Mouse (Mus musculus): ENCODE data around the gene Polr1e. TPM values are rescaled to one million over a fixed set of nuclear protein-coding genes. Genes with fewer than 3 reads are reported as not detected.

Gene Polr1e
- total and polyA plus RNA-seq, 3 experiments = 37.2 to 87.7 (median 78.6) TPM

DNA sequence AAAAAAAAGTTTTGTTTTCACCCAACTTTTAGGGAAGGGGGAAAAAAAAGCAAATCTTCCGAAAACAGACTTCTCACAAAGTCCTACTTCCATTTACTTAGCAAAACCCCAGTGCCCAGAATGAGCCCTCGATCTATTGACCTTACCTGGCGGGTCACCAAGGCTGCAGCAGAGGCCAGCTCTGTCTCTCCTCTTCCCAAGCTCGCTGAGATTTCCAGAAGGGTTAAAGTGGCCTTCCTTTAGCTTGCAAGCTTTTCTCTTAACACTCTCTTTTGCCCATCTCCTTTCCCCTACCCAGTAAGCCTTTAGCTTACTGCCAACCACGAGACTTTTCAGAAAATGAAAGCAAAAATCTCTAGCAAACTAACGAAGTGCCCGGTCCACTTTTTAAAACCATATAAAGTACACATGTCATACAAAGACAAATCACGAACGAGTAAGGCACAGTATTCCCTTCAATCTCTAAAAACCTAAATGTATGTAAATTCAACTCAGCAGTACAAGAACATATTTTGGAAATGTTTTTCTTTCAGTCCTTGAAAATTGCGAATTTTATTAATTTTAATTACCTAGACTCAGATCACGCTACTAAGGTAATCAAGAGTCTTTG lies 7.5 kb upstream of the Polr1e start:
- dilution Hi-C loops (cut with MboI; ENCODE audit: extremely low pct_ligation_motif_present, extremely low pct_unique_long_range_greater_than_20kb, low sequenced_read_pairs) = no loop called here
- DNase-seq (ENCODE audit: extremely low read depth) = no peak
- no peak overlapping the region for H3K27ac ChIP-seq (ENCODE audit: insufficient read depth, low read depth)

DNA sequence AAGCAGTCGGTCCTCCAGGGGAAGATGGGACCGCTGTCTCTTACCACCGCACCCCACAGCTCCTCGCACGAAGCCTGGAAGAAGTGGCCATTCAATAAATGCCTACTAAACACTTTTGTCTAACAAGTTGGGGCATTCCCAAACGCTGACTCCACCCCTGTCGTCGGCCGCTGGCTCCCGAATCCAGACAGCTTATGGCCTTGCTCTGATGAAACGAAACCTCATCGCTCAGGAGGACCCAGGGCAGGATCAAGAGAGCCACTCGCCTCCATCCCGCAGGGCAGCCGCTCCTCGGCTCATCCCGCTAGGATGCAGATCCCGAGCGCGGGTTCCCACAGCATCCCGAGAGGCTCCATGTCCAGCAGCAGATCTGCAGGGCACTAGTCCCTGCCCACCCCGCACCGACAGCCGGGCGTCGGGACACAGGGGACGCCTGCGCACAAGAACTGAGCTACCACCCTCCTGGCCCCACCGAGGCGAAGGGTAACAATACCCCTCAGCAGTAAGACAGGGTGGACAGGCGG lies 6.7 kb upstream of the Polr1e start:
- Histone ChIP-seq H3K9me3 (replicated peaks; ENCODE audit: low read length) (no peaks in the 10 kb centered on the region), H3K27ac (ENCODE audit: insufficient read depth, low read depth) (peak overlapping the region; percentile 76), H3K27me3 (replicated peaks) (no peaks in the 10 kb centered on the region), H3K4me3 (replicated peaks in 1 of 3; ENCODE audit: low read depth in 2 of 3, low read length in 2 of 3, poor library complexity in 1 of 3) (peak overlapping the region; percentile 66 to 95 (median 82)), H3K36me3 (replicated peaks in 1 of 2; ENCODE audit: control insufficient read depth in 1 of 2, insufficient read depth in 1 of 2, low read length in 1 of 2) (peaks cover 0 to 2% of the 10 kb centered on the region in 2 experiments), H3K4me1 (ENCODE audit: control insufficient read depth in 1 of 2, insufficient read depth in 2 of 2) (peaks cover 6 to 23% of the 10 kb centered on the region in 2 experiments), H3K79me2 (replicated peaks; ENCODE audit: control insufficient read depth, extremely low read depth, insufficient read depth, poor library complexity, severe bottlenecking) (peaks cover 9% of the 10 kb centered on the region), H3K4me2 (ENCODE audit: insufficient read depth, low read depth, poor library complexity, severe bottlenecking) (peak overlapping the region; percentile 42; the same call in 1 of the 2 replicates), H3K9ac (ENCODE audit: insufficient read depth, low read depth) (peak overlapping the region; percentile 51)
- peak; percentile 78 for DNase-seq (ENCODE audit: extremely low read depth)
- dilution Hi-C loops (cut with MboI; ENCODE audit: extremely low pct_ligation_motif_present, extremely low pct_unique_long_range_greater_than_20kb, low sequenced_read_pairs) (no loop called here), in situ Hi-C loops (cut with MboI; ENCODE audit: low pct_ligation_motif_present, low pct_unique_long_range_greater_than_20kb, low sequenced_read_pairs) (no loop called here)
- TF ChIP-seq NELFE (IDR thresholded peaks at IDR 0.05; ENCODE audit: low read depth, low read length) = peak; percentile 67
- peak; percentile 84 for TF ChIP-seq SIN3A (IDR thresholded peaks at IDR 0.05; ENCODE audit: low read length)
- peak; percentile 54 for TF ChIP-seq TCF12 (IDR thresholded peaks at IDR 0.05; ENCODE audit: low read depth, low read length)
- TF ChIP-seq UBTF (IDR thresholded peaks at IDR 0.05; ENCODE audit: low read depth, low read length) = no peak
- no peak for TF ChIP-seq ZKSCAN1 (IDR thresholded peaks at IDR 0.05; ENCODE audit: borderline replicate concordance, low read depth, low read length)
- TF ChIP-seq MAFK (IDR thresholded peaks at IDR 0.05; ENCODE audit: insufficient replicate concordance, low read length) = peak; percentile 89
- 0 out of 2 replicates have a peak, but pooled peaks have one; percentile 23 for TF ChIP-seq RCOR1 (conservative IDR thresholded peaks at IDR 0.05; ENCODE audit: low read depth, low read length)
- TF ChIP-seq ZC3H11A (IDR thresholded peaks at IDR 0.05; ENCODE audit: low read depth, low read length) = no peak
- peak; percentile 38; the same call in 1 of the 2 replicates for TF ChIP-seq EP300 (IDR thresholded peaks at IDR 0.05; ENCODE audit: low read length)
- TF ChIP-seq PAX5 (IDR thresholded peaks at IDR 0.05; ENCODE audit: low read length) = no peak
- no peak for TF ChIP-seq BHLHE40 (IDR thresholded peaks at IDR 0.05; ENCODE audit: low read depth, low read length)
- peak; percentile 34; the same call in 1 of the 2 replicates for TF ChIP-seq POLR2AphosphoS2 (IDR thresholded peaks at IDR 0.05; ENCODE audit: low read depth, low read length)
- TF ChIP-seq MAZ (IDR thresholded peaks at IDR 0.05; ENCODE audit: low read depth, low read length) = no peak
- TF ChIP-seq JUND (conservative IDR thresholded peaks at IDR 0.05; ENCODE audit: low read depth, low read length) = no peak
- TF ChIP-seq GABPA (IDR thresholded peaks at IDR 0.05; ENCODE audit: insufficient replicate concordance, low read depth, low read length) = no peak
- TF ChIP-seq MYC (IDR thresholded peaks at IDR 0.05; ENCODE audit: low read depth, low read length) = 0 out of 2 replicates have a peak, but pooled peaks have one; percentile 30
- no peak for TF ChIP-seq CTCF (conservative IDR thresholded peaks at IDR 0.05 in 1 of 2, IDR thresholded peaks at IDR 0.05 in 1 of 2; ENCODE audit: low read depth in 2 of 2, low read length in 2 of 2)
- no peak for TF ChIP-seq JUN (IDR thresholded peaks at IDR 0.05; ENCODE audit: insufficient read depth, low read depth, low read length)
- TF ChIP-seq POLR2A (IDR thresholded peaks at IDR 0.05; ENCODE audit: low read depth, low read length) = no peak; the same call in 1 of the 2 replicates
- TF ChIP-seq CHD2 (IDR thresholded peaks at IDR 0.05; ENCODE audit: low read length) = no peak
- TF ChIP-seq SMC3 (IDR thresholded peaks at IDR 0.05; ENCODE audit: low read depth, low read length) = no peak
- TF ChIP-seq HCFC1 (IDR thresholded peaks at IDR 0.05; ENCODE audit: low read depth, low read length) = no peak
- no peak for TF ChIP-seq KAT2A (IDR thresholded peaks at IDR 0.05; ENCODE audit: insufficient replicate concordance, low read length)
- TF ChIP-seq MEF2A (IDR thresholded peaks at IDR 0.05; ENCODE audit: borderline replicate concordance, low read depth, low read length) = peak; percentile 15; the same call in 1 of the 2 replicates
- 0 out of 2 replicates have a peak, but pooled peaks have one; percentile 62 for TF ChIP-seq TBP (conservative IDR thresholded peaks at IDR 0.05; ENCODE audit: low read depth, low read length)
- TF ChIP-seq ZMIZ1 (IDR thresholded peaks at IDR 0.05; ENCODE audit: low read depth, low read length) = peak; percentile 86
- no peak for TF ChIP-seq ELF1 (IDR thresholded peaks at IDR 0.05; ENCODE audit: low read depth, low read length)
- no peak for TF ChIP-seq CHD1 (IDR thresholded peaks at IDR 0.05; ENCODE audit: low read depth, low read length)
- no peak; the same call in 1 of the 2 replicates for TF ChIP-seq MXI1 (IDR thresholded peaks at IDR 0.05; ENCODE audit: low read depth, low read length)
- no peak for TF ChIP-seq ZNF384 (IDR thresholded peaks at IDR 0.05; ENCODE audit: low read depth, low read length)

More for the DNA sequence above, 7.5 kb upstream of the Polr1e start:
- H3K4me1 ChIP-seq (ENCODE audit: control insufficient read depth in 1 of 2, insufficient read depth in 2 of 2) = peaks cover 6 to 23% of the 10 kb centered on the region in 2 experiments
- peak overlapping the region; percentile 51 for H3K9ac ChIP-seq (ENCODE audit: insufficient read depth, low read depth)
- peaks cover 11% of the 10 kb centered on the region for H3K79me2 ChIP-seq (replicated peaks; ENCODE audit: control insufficient read depth, extremely low read depth, insufficient read depth, poor library complexity, severe bottlenecking)
- peak overlapping the region; percentile 76 for H3K4me2 ChIP-seq (ENCODE audit: insufficient read depth, low read depth, poor library complexity, severe bottlenecking)
- H3K27me3 ChIP-seq (replicated peaks) = no peaks in the 10 kb centered on the region
- peak overlapping the region; percentile 66 to 95 (median 82) for H3K4me3 ChIP-seq (replicated peaks in 1 of 3; ENCODE audit: low read depth in 2 of 3, low read length in 2 of 3, poor library complexity in 1 of 3)
- in situ Hi-C loops (cut with MboI; ENCODE audit: low pct_ligation_motif_present, low pct_unique_long_range_greater_than_20kb, low sequenced_read_pairs) = no loop called here
- 0 out of 2 replicates have a peak, but pooled peaks have one; percentile 17 for TF ChIP-seq ZNF384 (IDR thresholded peaks at IDR 0.05; ENCODE audit: low read depth, low read length)
- peak; percentile 5; the same call in 1 of the 2 replicates for TF ChIP-seq EP300 (IDR thresholded peaks at IDR 0.05; ENCODE audit: low read length)
- no peak for TF ChIP-seq CTCF (conservative IDR thresholded peaks at IDR 0.05 in 1 of 2, IDR thresholded peaks at IDR 0.05 in 1 of 2; ENCODE audit: low read depth in 2 of 2, low read length in 2 of 2)
- H3K36me3 ChIP-seq (replicated peaks in 1 of 2; ENCODE audit: control insufficient read depth in 1 of 2, insufficient read depth in 1 of 2, low read length in 1 of 2) = peaks cover 0 to 5% of the 10 kb centered on the region in 2 experiments
- H3K9me3 ChIP-seq (replicated peaks; ENCODE audit: low read length) = no peaks in the 10 kb centered on the region
